Mouse (Mus musculus) liver, embryonic 13.5 days (tissue): ENCODE measurements at regions not wholly inside any gene's neighbourhood (a gene's known extent, or its start where the extent isn't known, plus 50 kb on each side); places are given as distances from the start of the nearest gene placed in this dataset.

ENCODE experiments used
- ATAC-seq: fragments of 200-750 bp; cut with Nextera tagmentation; 2 replicates; pipeline ENCODE4 v1.8.0; 2017; ENCODE audit warnings: low read depth, mild to moderate bottlenecking, moderate number of reproducible peaks, moderate library complexity
- DNase-seq: peaks from one replicate; pipeline ENCODE4 v3.0.0; 2022
- H3K27ac ChIP-seq: fragments of 300-500 bp; sonication (generic); 2 replicates; pipeline ENCODE4 v1.5.1; 2015; ENCODE audit warnings: moderate library complexity, mild to moderate bottlenecking, inconsistent platforms
- H3K27me3 ChIP-seq: fragments of 300-500 bp; sonication (generic); 2 replicates; pipeline ENCODE4 v1.6.1; 2015; ENCODE audit warnings: mild to moderate bottlenecking, inconsistent platforms
- H3K36me3 ChIP-seq: fragments of 300-500 bp; sonication (generic); 2 replicates; pipeline ENCODE4 v1.6.1; 2015; ENCODE audit warnings: mild to moderate bottlenecking, inconsistent platforms
- H3K4me1 ChIP-seq: fragments of 300-500 bp; sonication (generic); replicated peaks from 2 replicates; pipeline ENCODE4 v1.6.1; 2015; ENCODE audit warnings: inconsistent platforms
- H3K4me2 ChIP-seq: fragments of 300-500 bp; sonication (generic); 2 replicates; pipeline ENCODE4 v1.6.1; 2015; ENCODE audit warnings: inconsistent platforms, mild to moderate bottlenecking, moderate library complexity
- H3K4me3 ChIP-seq: fragments of 300-500 bp; sonication (generic); replicated peaks from 2 replicates; pipeline ENCODE4 v1.5.1; 2015; ENCODE audit warnings: mild to moderate bottlenecking, inconsistent platforms
- H3K9ac ChIP-seq: fragments of 300-500 bp; sonication (generic); 2 replicates; pipeline ENCODE4 v1.6.1; 2015; ENCODE audit warnings: mild to moderate bottlenecking, inconsistent platforms
- H3K9me3 ChIP-seq: fragments of 300-500 bp; sonication (generic); replicated peaks from 2 replicates; pipeline ENCODE4 v1.6.1; 2016; ENCODE audit warnings: inconsistent platforms
- WGBS: fragments of 180-500 bp; shearing (Covaris S2); methylation state at CpG from one replicate; pipeline ENCODE4 v1.1.7; 2015; ENCODE audit not compliant: insufficient replicate concordance; 5-methylcytosine and 5-hydroxymethylcytosine counted together

- H3K9ac ChIP-seq: no peak overlapping the region
- no peak overlapping the region for H3K4me3 ChIP-seq
- ATAC-seq: no peak
- no peaks in the 10 kb centered on the region for H3K36me3 ChIP-seq
- H3K27me3 ChIP-seq: no peaks in the 10 kb centered on the region
- H3K4me1 ChIP-seq: no peaks in the 10 kb centered on the region
- no peak overlapping the region for H3K27ac ChIP-seq
- H3K9me3 ChIP-seq: no peaks in the 10 kb centered on the region
- no peak overlapping the region for H3K4me2 ChIP-seq
- DNase-seq: no peak
These were observed 102.4 kb downstream of the Tmem182 start for GRCm38 (mm10) chr1:40907813-40908212.

- no peak overlapping the region for H3K4me2 ChIP-seq
- DNase-seq: no peak
- H3K9me3 ChIP-seq: no peaks in the 10 kb centered on the region
- H3K4me1 ChIP-seq: no peaks in the 10 kb centered on the region
- WGBS: 35% methylated on average over 3 of the region's 3 CpGs
- no peak overlapping the region for H3K4me3 ChIP-seq
- H3K27ac ChIP-seq: no peak overlapping the region
- H3K9ac ChIP-seq: no peak overlapping the region
- no peak for ATAC-seq
- no peaks in the 10 kb centered on the region for H3K36me3 ChIP-seq
- H3K27me3 ChIP-seq: no peaks in the 10 kb centered on the region
These were observed 108.2 kb downstream of the Tmem182 start for GRCm38 (mm10) chr1:40913591-40913990.

- Histone ChIP-seq H3K9me3 (no peaks in the 10 kb centered on the region), H3K4me1 (no peaks in the 10 kb centered on the region), H3K9ac (no peak overlapping the region), H3K4me3 (no peak overlapping the region), H3K27me3 (no peaks in the 10 kb centered on the region), H3K27ac (no peak overlapping the region), H3K4me2 (no peak overlapping the region), H3K36me3 (no peaks in the 10 kb centered on the region)
- 57% methylated on average over 3 of the region's 3 CpGs for WGBS
- no peak for ATAC-seq
- no peak for DNase-seq
These were observed 118.9 kb downstream of the Tmem182 start for GRCm38 (mm10) chr1:40924271-40924670.

- no peak overlapping the region for H3K27ac ChIP-seq
- WGBS: 68% methylated on average over 7 of the region's 7 CpGs
- H3K27me3 ChIP-seq: no peaks in the 10 kb centered on the region
- H3K4me2 ChIP-seq: no peak overlapping the region
- no peak overlapping the region for H3K4me3 ChIP-seq
- ATAC-seq (no peak), DNase-seq (no peak)
- H3K9ac ChIP-seq: no peak overlapping the region
- H3K4me1 ChIP-seq: no peaks in the 10 kb centered on the region
- no peaks in the 10 kb centered on the region for H3K9me3 ChIP-seq
- H3K36me3 ChIP-seq: no peaks in the 10 kb centered on the region
These were observed 119.4 kb downstream of the Tmem182 start for GRCm38 (mm10) chr1:40924780-40925179.

- H3K27me3 ChIP-seq: no peaks in the 10 kb centered on the region
- DNase-seq: no peak
- no peak overlapping the region for H3K4me2 ChIP-seq
- H3K9ac ChIP-seq: no peak overlapping the region
- H3K27ac ChIP-seq: no peak overlapping the region
- 55% methylated on average over 5 of the region's 5 CpGs for WGBS
- no peak for ATAC-seq
- no peak overlapping the region for H3K4me3 ChIP-seq
- H3K4me1 ChIP-seq: no peaks in the 10 kb centered on the region
- no peaks in the 10 kb centered on the region for H3K9me3 ChIP-seq
- H3K36me3 ChIP-seq: no peaks in the 10 kb centered on the region
These were observed 126.0 kb downstream of the Tmem182 start for GRCm38 (mm10) chr1:40931374-40931773.

- Histone ChIP-seq H3K4me2 (no peak overlapping the region), H3K4me3 (no peak overlapping the region), H3K27ac (no peak overlapping the region), H3K27me3 (no peaks in the 10 kb centered on the region), H3K36me3 (no peaks in the 10 kb centered on the region), H3K9me3 (0 out of 2 replicates have a peak, but pooled peaks cover 4% of the 10 kb centered on the region), H3K9ac (no peak overlapping the region), H3K4me1 (no peaks in the 10 kb centered on the region)
- ATAC-seq (no peak), DNase-seq (no peak)
- 48% methylated on average over 3 of the region's 3 CpGs for WGBS
These were observed 131.3 kb downstream of the Tmem182 start for GRCm38 (mm10) chr1:40936729-40937128.

GRCm38 (mm10) chr1:40942751-40943150, 137.3 kb downstream of the Tmem182 start:
- H3K4me1 ChIP-seq: no peaks in the 10 kb centered on the region
- WGBS: 80% methylated on average over 14 of the region's 14 CpGs
- H3K27me3 ChIP-seq: no peaks in the 10 kb centered on the region
- ATAC-seq: no peak
- H3K9ac ChIP-seq: no peak overlapping the region
- H3K9me3 ChIP-seq: 0 out of 2 replicates have a peak, but pooled peaks cover under 1% of the 10 kb centered on the region
- no peak overlapping the region for H3K4me2 ChIP-seq
- H3K36me3 ChIP-seq: no peaks in the 10 kb centered on the region
- H3K27ac ChIP-seq: no peak overlapping the region
- no peak for DNase-seq
- no peak overlapping the region for H3K4me3 ChIP-seq

GRCm38 (mm10) chr1:40943165-40943564, 137.8 kb downstream of the Tmem182 start:
- no peak overlapping the region for H3K4me3 ChIP-seq
- H3K4me1 ChIP-seq: no peaks in the 10 kb centered on the region
- H3K9me3 ChIP-seq: no peaks in the 10 kb centered on the region
- DNase-seq (no peak), ATAC-seq (no peak)
- H3K4me2 ChIP-seq: no peak overlapping the region
- H3K27ac ChIP-seq: no peak overlapping the region
- H3K36me3 ChIP-seq: no peaks in the 10 kb centered on the region
- 70% methylated on average over 7 of the region's 7 CpGs for WGBS
- no peaks in the 10 kb centered on the region for H3K27me3 ChIP-seq
- H3K9ac ChIP-seq: no peak overlapping the region

- no peak overlapping the region for H3K4me3 ChIP-seq
- H3K4me1 ChIP-seq: no peaks in the 10 kb centered on the region
- no peaks in the 10 kb centered on the region for H3K36me3 ChIP-seq
- ATAC-seq: no peak
- no peak for DNase-seq
- H3K4me2 ChIP-seq: no peak overlapping the region
- H3K27ac ChIP-seq: no peak overlapping the region
- H3K27me3 ChIP-seq: no peaks in the 10 kb centered on the region
- H3K9me3 ChIP-seq: no peaks in the 10 kb centered on the region
- no peak overlapping the region for H3K9ac ChIP-seq
- 64% methylated on average over 5 of the region's 5 CpGs for WGBS
These were observed 145.2 kb downstream of the Tmem182 start for GRCm38 (mm10) chr1:40950641-40951040.

- Histone ChIP-seq H3K4me2 (no peak overlapping the region), H3K27me3 (no peaks in the 10 kb centered on the region), H3K9ac (no peak overlapping the region), H3K9me3 (no peaks in the 10 kb centered on the region), H3K4me1 (no peaks in the 10 kb centered on the region), H3K27ac (no peak overlapping the region), H3K4me3 (no peak overlapping the region), H3K36me3 (no peaks in the 10 kb centered on the region)
- WGBS: 81% methylated on average over 14 of the region's 14 CpGs
- ATAC-seq (no peak), DNase-seq (no peak)
These were observed 149.3 kb downstream of the Tmem182 start for GRCm38 (mm10) chr1:40954720-40955163.

GRCm38 (mm10) chr1:40967768-40968504, 162.5 kb downstream of the Tmem182 start:
- H3K9ac ChIP-seq: no peak overlapping the region
- H3K36me3 ChIP-seq: no peaks in the 10 kb centered on the region
- 60% methylated on average over 17 of the region's 17 CpGs for WGBS
- H3K27ac ChIP-seq: no peak overlapping the region
- H3K27me3 ChIP-seq: no peaks in the 10 kb centered on the region
- H3K4me1 ChIP-seq: no peaks in the 10 kb centered on the region
- no peak overlapping the region for H3K4me2 ChIP-seq
- no peak overlapping the region for H3K4me3 ChIP-seq
- DNase-seq (no peak), ATAC-seq (no peak)
- no peaks in the 10 kb centered on the region for H3K9me3 ChIP-seq

- H3K36me3 ChIP-seq: no peaks in the 10 kb centered on the region
- no peak overlapping the region for H3K4me3 ChIP-seq
- no peak for DNase-seq
- no peak overlapping the region for H3K4me2 ChIP-seq
- 24% methylated on average over 2 of the region's 2 CpGs for WGBS
- no peak for ATAC-seq
- H3K27ac ChIP-seq: no peak overlapping the region
- H3K4me1 ChIP-seq: no peaks in the 10 kb centered on the region
- H3K27me3 ChIP-seq: no peaks in the 10 kb centered on the region
- no peak overlapping the region for H3K9ac ChIP-seq
- H3K9me3 ChIP-seq: no peaks in the 10 kb centered on the region
These were observed 178.4 kb downstream of the Tmem182 start for GRCm38 (mm10) chr1:40983762-40984161.
